ENCODE assay signal across 12 mouse cellular contexts in genomic region chr8:114455953-114456352, GRCm38 (mm10). TPM values are rescaled to one million over a fixed set of nuclear protein-coding genes. Genes with fewer than 3 reads are reported as not detected.
DNase-seq lines count a peak whose midpoint lies in the region; ATAC-seq and TF ChIP-seq lines count a peak whose summit lies in the region.
"Had no signal": no experiment of that assay in that cellular context is flagged by ENCODE, and none has a peak within 500 bp of the region (broad histone marks: within the 10 kb centered on the region; RNA-seq: fewer than 3 reads in every experiment).

No protein-coding gene starts in this region.

- 64% methylated on average over 15 of the region's 15 CpGs for WGBS in liver, embryonic 13.5 days (ENCODE audit: insufficient replicate concordance)
- WGBS in stomach, postnatal 0 days = 56% methylated on average over 15 of the region's 15 CpGs

- no peak for ATAC-seq in liver, embryonic 13.5 days (ENCODE audit: low read depth)
- no peak for ATAC-seq in stomach, postnatal 0 days (ENCODE audit: low FRiP score, low TSS enrichment)
- no peak for ATAC-seq in megakaryocyte, adult 5-6 weeks (ENCODE audit: poor library complexity, severe bottlenecking)

- DNase-seq in right cerebral cortex, adult 18-20 months = peak; percentile 44
- no peak for DNase-seq in right cerebral cortex, postnatal 25 days
- peak; percentile 35 for DNase-seq in heart, adult 8-10 months (ENCODE audit: low spot score)
- no peak for DNase-seq in liver, embryonic 13.5 days
- DNase-seq in stomach, postnatal 0 days (ENCODE audit: low spot score) = peak; percentile 35
- DNase-seq in MN1 (ENCODE audit: low spot score) = no peak
- DNase-seq in urinary bladder, postnatal 36 days (ENCODE audit: low spot score in 2 of 2) = no peak

- H3K4me3 ChIP-seq in liver, embryonic 13.5 days (replicated peaks) = no peak overlapping the region
- H3K4me3 ChIP-seq in stomach, postnatal 0 days (ENCODE audit: low read depth, low read length) = no peak overlapping the region
- H3K4me3 ChIP-seq: hindbrain, embryonic 13.5 days; myocyte had no signal

- peaks cover 2% of the 10 kb centered on the region; the same call in 1 of the 2 replicates for H3K36me3 ChIP-seq in liver, embryonic 13.5 days
- H3K36me3 ChIP-seq in stomach, postnatal 0 days (ENCODE audit: control insufficient read depth, insufficient read depth, low read length) = no peaks in the 10 kb centered on the region
- H3K36me3 ChIP-seq: hindbrain, embryonic 13.5 days had no signal

- peak overlapping the region; percentile 9; the same call in 1 of the 2 replicates for H3K4me2 ChIP-seq in liver, embryonic 13.5 days
- H3K4me2 ChIP-seq in stomach, postnatal 0 days (replicated peaks; ENCODE audit: low read depth) = peak overlapping the region; percentile 31; the same call in 1 of the 2 replicates
- H3K4me2 ChIP-seq: hindbrain, embryonic 13.5 days had no signal

- H3K27ac ChIP-seq in liver, embryonic 13.5 days = no peak overlapping the region
- no peak overlapping the region for H3K27ac ChIP-seq in stomach, postnatal 0 days (replicated peaks)
- H3K27ac ChIP-seq: hindbrain, embryonic 13.5 days had no signal

- H3K4me1 ChIP-seq in liver, embryonic 13.5 days (replicated peaks) = no peaks in the 10 kb centered on the region
- H3K4me1 ChIP-seq in stomach, postnatal 0 days (replicated peaks; ENCODE audit: control insufficient read depth, insufficient read depth) = no peaks in the 10 kb centered on the region

- TF ChIP-seq CTCF in stomach, postnatal 0 days (IDR thresholded peaks at IDR 0.05; ENCODE audit: low read depth) = no peak

- TF ChIP-seq EP300 in stomach, postnatal 0 days (optimal IDR thresholded peaks at IDR 0.05) = no peak

- H3K27me3 ChIP-seq in liver, embryonic 13.5 days = no peaks in the 10 kb centered on the region
- H3K27me3 ChIP-seq in stomach, postnatal 0 days (ENCODE audit: control insufficient read depth, insufficient read depth, low read length) = no peaks in the 10 kb centered on the region

- H3K9me3 ChIP-seq in liver, embryonic 13.5 days (replicated peaks) = no peaks in the 10 kb centered on the region
- H3K9me3 ChIP-seq in stomach, postnatal 0 days (ENCODE audit: control insufficient read depth, low read length) = no peaks in the 10 kb centered on the region
- H3K9me3 ChIP-seq: hindbrain, embryonic 13.5 days had no signal

- no peak overlapping the region for H3K9ac ChIP-seq in liver, embryonic 13.5 days
- no peak overlapping the region for H3K9ac ChIP-seq in stomach, postnatal 0 days (ENCODE audit: low read length)
- H3K9ac ChIP-seq: hindbrain, embryonic 13.5 days had no signal

RNA-seq across cellular contexts. Expression of gene Wwox, which starts 16.5 kb away (rescaled TPM):
- 1 to 10 TPM; 3.8 to 6.4 (median 5.2) TPM for total RNA-seq in heart, adult 8-10 months (2022)
- polyA plus RNA-seq in liver, embryonic 13.5 days (2015; fragmentation: Nextera tagmentation; extraction: Ambion mirVana) = 3.6 and 4.0 TPM in 2 replicates
- 9.2 and 10.2 TPM in 2 replicates for polyA plus RNA-seq in stomach, postnatal 0 days (2015; fragmentation: Nextera tagmentation; extraction: Ambion mirVana)
- total RNA-seq in megakaryocyte, adult 5-6 weeks (2015) = 5.4 and 6.8 TPM in 2 replicates
- total RNA-seq in megakaryocyte, adult 5-6 weeks (2017) = 4.1 and 4.9 TPM in 2 replicates

RNA-seq across cellular contexts. Expression of gene Clec3a, which starts 38.1 kb away (rescaled TPM):
- total RNA-seq in heart, adult 8-10 months (2022) = not detected
- not detected in 2 replicates for polyA plus RNA-seq in liver, embryonic 13.5 days (2015; fragmentation: Nextera tagmentation; extraction: Ambion mirVana)
- polyA plus RNA-seq in stomach, postnatal 0 days (2015; fragmentation: Nextera tagmentation; extraction: Ambion mirVana) = not detected in 2 replicates
- not detected in 2 replicates for total RNA-seq in megakaryocyte, adult 5-6 weeks (2015)
- total RNA-seq in megakaryocyte, adult 5-6 weeks (2017) = not detected in 2 replicates
- total RNA-seq: common myeloid progenitor, adult 5-6 weeks; left cerebral cortex, postnatal 36 days had no signal
- polyA plus RNA-seq: hindbrain, embryonic 13.5 days; myocyte had no signal

Comparison
In these comparisons a context has a peak if more than half of its experiments do, and no peak if none do; other contexts are left out.
1. DNase-seq: peak in right cerebral cortex, adult 18-20 months (single experiment), heart, adult 8-10 months (single experiment) and stomach, postnatal 0 days (single experiment); none in right cerebral cortex, postnatal 25 days (single experiment), liver, embryonic 13.5 days (single experiment), MN1 (single experiment) and urinary bladder, postnatal 36 days (0 of 2).